Mouse (Mus musculus) heart, adult 2 months (tissue): ENCODE results near the gene Ccdc60. TPM values are rescaled to one million over a fixed set of nuclear protein-coding genes. Genes with fewer than 3 reads are reported as not detected.
A peak's percentile ranks its signal among the peaks of the same experiment; 100 is the strongest.

ENCODE experiments used
- DNase-seq, 2 experiments: peaks; one replicate each; pipeline ENCODE4 v3.0.0; 2021
- H3K27ac ChIP-seq: fragments of 200-600 bp; 2 replicates; pipeline ENCODE4 v1.8.1; 2022
- H3K27me3 ChIP-seq: fragments of 200-500 bp; 2 replicates; pipeline ENCODE4 v1.6.1; 2012; ENCODE audit warnings: mild to moderate bottlenecking, low read length, inconsistent platforms, mixed read lengths; ENCODE audit not compliant: control insufficient read depth, insufficient read depth
- H3K36me3 ChIP-seq: fragments of 200-500 bp; 2 replicates; pipeline ENCODE4 v1.6.1; 2012; ENCODE audit warnings: low read length, inconsistent platforms; ENCODE audit not compliant: control insufficient read depth, insufficient read depth
- H3K4me1 ChIP-seq: fragments of 200-500 bp; 2 replicates; pipeline ENCODE4 v1.6.1; 2011; ENCODE audit warnings: low read length; ENCODE audit not compliant: control insufficient read depth, insufficient read depth
- H3K4me3 ChIP-seq: fragments of 200-600 bp; 2 replicates; pipeline ENCODE4 v1.8.1; 2022
- H3K79me2 ChIP-seq: fragments of 200-500 bp; replicated peaks from 2 replicates; pipeline ENCODE4 v1.6.1; 2012; ENCODE audit warnings: mild to moderate bottlenecking, inconsistent platforms, low read length, moderate library complexity, mixed read lengths; ENCODE audit not compliant: control insufficient read depth, insufficient read depth
- H3K9ac ChIP-seq: fragments of 200-500 bp; 2 replicates; pipeline ENCODE4 v1.6.1; 2012; ENCODE audit warnings: low read depth, mild to moderate bottlenecking, control low read depth, inconsistent platforms, low read length, mixed read lengths
- CTCF ChIP-seq: fragments of 200-600 bp; IDR thresholded peaks from 2 replicates; pipeline ENCODE4 v1.8.1; 2022; ENCODE audit warnings: antibody characterized with exemption, mild to moderate bottlenecking, moderate library complexity
- EP300 ChIP-seq: fragments of 200-500 bp; IDR thresholded peaks from 2 replicates; pipeline ENCODE4 v1.6.1; 2011; ENCODE audit warnings: low read depth, low read length, control low read depth; ENCODE audit not compliant: insufficient read depth
- POLR2A ChIP-seq: fragments of 200-500 bp; IDR thresholded peaks from 2 replicates; pipeline ENCODE4 v1.6.1; 2011; ENCODE audit warnings: mild to moderate bottlenecking, low read depth, low read length, control low read depth; ENCODE audit not compliant: insufficient read depth
- WGBS: fragments of 180-500 bp; shearing (Covaris S2); methylation state at CpG from one replicate; pipeline ENCODE4 v1.1.7; 2018; 5-methylcytosine and 5-hydroxymethylcytosine counted together
- intact Hi-C: fragments of 180-260 bp; cut with DNase I; formaldehyde crosslinking; loops from one replicate; pipeline ENCODE4 v1.15.1; 2025
- polyA plus RNA-seq: library from polyadenylated mRNA; depleted of rRNA; stranded (reverse); fragments of >200 nt; gene quantifications from 2 replicates; pipeline ENCODE4 v1.2.3, GENCODE M21; 2012
- total RNA-seq, 2 experiments: library from RNA; stranded (reverse); gene quantifications; 2 replicates each; pipeline ENCODE4 v1.2.3; 2021

The Ccdc60 gene
- total and polyA plus RNA-seq, 3 experiments: 0.08 TPM; not detected in 2

- no peak for DNase-seq
- Histone ChIP-seq H3K27ac (no peak overlapping the region), H3K79me2 (no peaks in the 10 kb centered on the region), H3K4me3 (no peak overlapping the region), H3K36me3 (no peaks in the 10 kb centered on the region), H3K9ac (no peak overlapping the region), H3K4me1 (no peaks in the 10 kb centered on the region), H3K27me3 (no peaks in the 10 kb centered on the region)
- intact Hi-C loops: loop anchor here (5.0 kb wide), 1 partner anchor 46 kb away; no protein-coding TSS in a partner anchor
- TF ChIP-seq EP300: no peak
- no peak for TF ChIP-seq POLR2A
- TF ChIP-seq CTCF: no peak
- 91% methylated on average over 17 of the region's 17 CpGs for WGBS
Measured at GRCm38 (mm10) chr5:116278436-116278918, 10.3 kb downstream of the Ccdc60 start.

DNA sequence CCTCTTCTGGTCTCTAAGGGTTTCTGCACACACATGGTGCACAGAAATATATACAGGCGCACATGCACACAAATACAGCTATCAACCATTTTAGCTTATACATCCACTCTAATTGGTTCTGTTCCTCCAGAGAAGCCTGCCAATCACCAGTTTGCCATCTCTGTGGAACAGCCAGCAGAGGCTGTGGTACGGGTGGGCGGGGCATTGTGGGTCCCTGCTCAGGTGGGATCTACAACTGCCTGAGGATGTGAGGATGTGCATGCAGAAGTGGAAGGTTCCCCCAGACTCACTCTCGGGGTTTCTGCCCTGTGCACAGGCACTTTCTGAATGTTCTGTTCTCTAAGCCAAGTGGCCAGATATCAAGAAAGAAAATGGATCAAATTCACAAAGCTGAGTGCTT, 10.8 kb downstream of the Ccdc60 start:
- no peak overlapping the region for H3K27ac ChIP-seq
- DNase-seq: no peak
- intact Hi-C loops: loop anchor here (5.0 kb wide), 1 partner anchor 46 kb away; no protein-coding TSS in a partner anchor
- no peaks in the 10 kb centered on the region for H3K36me3 ChIP-seq
- TF ChIP-seq EP300 (no peak), CTCF (no peak), POLR2A (no peak)
- no peaks in the 10 kb centered on the region for H3K79me2 ChIP-seq
- H3K4me1 ChIP-seq: no peaks in the 10 kb centered on the region
- H3K27me3 ChIP-seq: no peaks in the 10 kb centered on the region
- no peak overlapping the region for H3K9ac ChIP-seq
- WGBS: 97% methylated on average over 4 of the region's 4 CpGs
- no peak overlapping the region for H3K4me3 ChIP-seq

- H3K36me3 ChIP-seq: no peaks in the 10 kb centered on the region
- 46% methylated on average over 2 of the region's 2 CpGs for WGBS
- H3K9ac ChIP-seq: no peak overlapping the region
- H3K27me3 ChIP-seq: no peaks in the 10 kb centered on the region
- no peak overlapping the region for H3K27ac ChIP-seq
- no peak for DNase-seq
- intact Hi-C loops: loop anchor here (5.0 kb wide), 1 partner anchor 43 kb away; no protein-coding TSS in a partner anchor
- no peaks in the 10 kb centered on the region for H3K4me1 ChIP-seq
- H3K4me3 ChIP-seq: no peak overlapping the region
- H3K79me2 ChIP-seq: no peaks in the 10 kb centered on the region
- no peak for TF ChIP-seq CTCF
- no peak for TF ChIP-seq EP300
- no peak for TF ChIP-seq POLR2A
Measured at GRCm38 (mm10) chr5:116274818-116275217, 14.0 kb downstream of the Ccdc60 start.

GRCm38 (mm10) chr5:116274365-116274764, 14.4 kb downstream of the Ccdc60 start:
- no peaks in the 10 kb centered on the region for H3K4me1 ChIP-seq
- H3K9ac ChIP-seq: no peak overlapping the region
- H3K4me3 ChIP-seq: no peak overlapping the region
- 51% methylated on average over 5 of the region's 5 CpGs for WGBS
- no peak overlapping the region for H3K27ac ChIP-seq
- H3K27me3 ChIP-seq: no peaks in the 10 kb centered on the region
- H3K79me2 ChIP-seq: no peaks in the 10 kb centered on the region
- intact Hi-C loops: no loop called here
- DNase-seq: no peak
- no peak for TF ChIP-seq CTCF
- no peak for TF ChIP-seq EP300
- TF ChIP-seq POLR2A: no peak
- H3K36me3 ChIP-seq: no peaks in the 10 kb centered on the region

DNA sequence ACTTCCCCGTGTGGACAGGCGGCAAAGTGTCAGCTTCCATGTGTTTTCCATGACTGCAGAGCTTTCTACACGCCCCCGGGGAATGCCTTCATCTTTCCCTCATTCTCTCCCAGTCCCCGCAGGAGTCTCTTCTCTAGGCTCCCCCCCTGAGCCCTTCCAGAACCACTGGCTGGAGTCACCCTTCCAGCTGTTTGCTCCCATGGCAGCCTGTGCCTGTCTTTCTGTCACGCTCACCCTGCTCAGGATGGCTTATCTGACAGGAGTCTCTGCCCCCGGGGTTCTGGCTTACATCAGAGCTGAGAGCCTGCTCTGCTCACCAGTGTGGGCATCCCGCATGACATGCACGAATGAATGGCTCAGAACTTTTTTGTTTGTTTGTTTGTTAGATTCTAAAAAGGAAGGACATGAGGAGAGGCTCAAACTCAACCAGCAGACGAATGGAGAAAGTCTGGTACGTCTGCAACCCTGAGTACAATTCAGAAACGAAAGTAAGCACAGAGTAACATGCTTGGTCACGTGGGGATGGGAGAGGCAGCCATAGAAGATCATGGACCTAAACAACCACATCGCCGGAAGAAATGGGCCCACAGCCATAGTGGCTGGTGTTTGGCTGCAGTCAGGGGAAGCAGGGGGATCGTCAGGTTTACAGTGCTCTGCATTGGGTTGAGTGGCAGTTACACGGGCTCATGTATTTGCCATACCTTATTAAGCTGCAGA, 17.1 kb downstream of the Ccdc60 start:
- DNase-seq: peak in 1 of 2 experiments; percentile 7
- Histone ChIP-seq H3K79me2 (no peaks in the 10 kb centered on the region), H3K27me3 (no peaks in the 10 kb centered on the region), H3K36me3 (no peaks in the 10 kb centered on the region), H3K27ac (no peak overlapping the region), H3K9ac (no peak overlapping the region), H3K4me3 (peak overlapping the region; percentile 14; the same call in 1 of the 2 replicates), H3K4me1 (no peaks in the 10 kb centered on the region)
- WGBS: 22% methylated on average over 17 of the region's 17 CpGs
- intact Hi-C loops: no loop called here
- TF ChIP-seq EP300: no peak
- no peak for TF ChIP-seq CTCF
